Mouse (Mus musculus): Measurements from ENCODE around the gene Sept1. TPM values are rescaled to one million over a fixed set of nuclear protein-coding genes. Genes with fewer than 3 reads are reported as not detected.

Sept1 gene
- polyA plus RNA-seq, 1 experiment from 2014 or later: 20.5 TPM

DNA sequence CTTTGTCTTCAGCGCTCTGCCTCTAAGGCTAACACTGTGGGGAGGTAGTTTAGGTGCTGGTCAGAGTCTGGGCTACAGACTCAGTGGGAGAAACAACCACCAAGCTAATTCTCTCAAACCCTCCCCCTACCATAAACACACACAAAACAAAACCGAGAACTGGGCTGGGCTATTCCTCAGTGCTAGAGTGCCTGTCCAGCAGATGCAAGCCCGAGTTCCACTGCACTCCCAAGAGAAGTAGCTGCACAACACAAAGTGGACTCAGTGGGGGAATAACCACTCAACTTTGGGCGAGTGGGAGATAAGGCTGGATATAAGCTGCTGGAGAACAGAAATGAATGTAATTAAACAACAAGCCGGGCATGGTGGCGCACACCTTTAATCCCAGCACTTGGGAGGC, 42.3 kb downstream of the Sept1 start:
- WGBS: 75% methylated on average over 6 of the region's 6 CpGs
- ATAC-seq (replicated peaks; ENCODE audit: low FRiP score, low read depth) (no peak), DNase-seq (ENCODE audit: low spot score) (no peak)
- peaks cover 22% of the 10 kb centered on the region; the same call in 1 of the 2 replicates for H3K36me3 ChIP-seq (ENCODE audit: insufficient read depth, low read length)
- no peak overlapping the region for H3K9ac ChIP-seq (ENCODE audit: low read depth, low read length)
- H3K4me3 ChIP-seq (replicated peaks; ENCODE audit: low read depth, low read length): no peak overlapping the region
- no peak overlapping the region for H3K4me2 ChIP-seq (ENCODE audit: low read length)
- no peaks in the 10 kb centered on the region for H3K9me3 ChIP-seq (replicated peaks; ENCODE audit: low read length)
- no peak for TF ChIP-seq CTCF (IDR thresholded peaks at IDR 0.05; ENCODE audit: low read depth)
- H3K27ac ChIP-seq: no peak overlapping the region
- peaks cover 13% of the 10 kb centered on the region; the same call in 1 of the 2 replicates for H3K4me1 ChIP-seq (replicated peaks; ENCODE audit: insufficient read depth, low read length)
- no peaks in the 10 kb centered on the region for H3K27me3 ChIP-seq (ENCODE audit: insufficient read depth, low read length)

DNA sequence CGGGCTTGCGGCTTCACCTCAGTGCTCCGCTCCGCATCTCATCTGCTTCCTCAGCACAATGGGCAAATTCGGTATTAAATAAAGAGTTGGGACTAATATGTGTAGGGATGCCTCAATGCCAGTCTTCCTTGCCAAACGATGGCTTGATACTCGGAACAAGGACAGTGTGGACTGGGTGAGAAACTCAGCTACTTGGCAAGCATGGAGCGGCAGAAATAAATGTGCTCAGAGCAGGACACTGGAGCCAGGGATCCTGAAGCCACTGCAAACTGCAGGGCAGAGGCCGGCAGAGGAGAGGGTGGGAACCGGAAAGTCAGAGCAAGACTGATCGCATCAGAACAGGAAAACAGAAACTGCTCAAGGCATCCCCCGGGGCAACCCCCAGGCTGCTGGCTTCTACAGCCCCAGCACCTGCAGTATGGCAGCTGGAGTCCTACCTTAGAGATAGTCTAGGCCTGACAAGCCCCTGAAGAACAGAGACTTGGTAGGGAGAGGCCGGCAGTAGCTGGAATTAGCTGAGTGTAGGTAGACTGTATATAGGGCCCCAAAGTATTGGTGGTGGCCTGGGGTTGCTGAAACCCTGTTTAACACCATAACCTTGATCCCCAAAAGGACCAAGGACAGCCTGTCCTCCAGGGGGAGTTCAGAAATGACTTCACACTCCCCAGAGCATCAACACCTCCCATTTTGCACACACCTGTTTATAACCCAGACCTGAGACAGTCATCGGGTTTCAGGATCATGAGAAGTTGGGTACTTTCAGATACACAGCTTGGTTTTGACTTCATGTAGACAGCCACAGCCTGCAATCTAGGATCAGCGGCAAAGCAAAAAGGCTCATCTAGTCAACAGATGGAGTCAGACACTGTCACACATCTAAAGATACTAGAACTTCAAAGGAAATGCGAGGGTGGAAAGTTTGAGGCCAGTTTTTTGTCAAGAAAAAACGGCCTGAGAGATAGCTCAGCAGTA, 44.3 kb downstream of the Sept1 start:
- no peaks in the 10 kb centered on the region for H3K4me1 ChIP-seq (replicated peaks; ENCODE audit: insufficient read depth, low read length)

DNA sequence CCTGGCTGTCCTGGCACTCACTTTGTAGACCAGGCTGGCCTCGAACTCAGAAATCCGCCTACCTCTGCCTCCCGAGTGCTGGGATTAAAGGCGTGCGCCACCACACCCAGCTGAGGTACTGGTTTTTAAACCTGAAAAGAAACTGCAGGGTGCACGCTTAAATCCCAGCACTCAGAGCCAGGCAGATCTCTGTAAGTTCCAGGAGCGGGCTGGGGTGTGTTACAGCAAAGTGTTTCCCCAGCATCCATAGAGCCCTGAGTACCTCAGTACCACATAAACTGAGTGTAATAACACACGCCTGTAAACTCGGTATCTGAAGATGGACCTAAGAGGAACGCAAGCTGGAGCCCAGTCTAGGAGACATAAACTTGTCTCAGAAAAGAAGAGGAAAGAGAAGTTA, 45.6 kb downstream of the Sept1 start:
- no peaks in the 10 kb centered on the region for H3K4me1 ChIP-seq (replicated peaks; ENCODE audit: insufficient read depth, low read length)
- H3K4me2 ChIP-seq (ENCODE audit: low read length): no peak overlapping the region
- no peak overlapping the region for H3K27ac ChIP-seq
- 0 out of 2 replicates have a peak, but pooled peaks cover 6% of the 10 kb centered on the region for H3K36me3 ChIP-seq (ENCODE audit: insufficient read depth, low read length)
- H3K27me3 ChIP-seq (ENCODE audit: insufficient read depth, low read length): no peaks in the 10 kb centered on the region
- H3K9ac ChIP-seq (ENCODE audit: low read depth, low read length): no peak overlapping the region
- no peak for TF ChIP-seq CTCF (IDR thresholded peaks at IDR 0.05; ENCODE audit: low read depth)
- no peaks in the 10 kb centered on the region for H3K9me3 ChIP-seq (replicated peaks; ENCODE audit: low read length)
- WGBS: 76% methylated on average over 10 of the region's 10 CpGs
- H3K4me3 ChIP-seq (replicated peaks; ENCODE audit: low read depth, low read length): no peak overlapping the region
- no peak for ATAC-seq (replicated peaks; ENCODE audit: low FRiP score, low read depth)
- DNase-seq (ENCODE audit: low spot score): no peak

More for the DNA sequence above, 44.3 kb downstream of the Sept1 start:
- Histone ChIP-seq H3K4me3 (replicated peaks; ENCODE audit: low read depth, low read length) (no peak overlapping the region), H3K27me3 (ENCODE audit: insufficient read depth, low read length) (no peaks in the 10 kb centered on the region), H3K27ac (no peak overlapping the region), H3K9ac (ENCODE audit: low read depth, low read length) (no peak overlapping the region), H3K4me2 (ENCODE audit: low read length) (no peak overlapping the region), H3K9me3 (replicated peaks; ENCODE audit: low read length) (no peaks in the 10 kb centered on the region), H3K36me3 (ENCODE audit: insufficient read depth, low read length) (peaks cover 16% of the 10 kb centered on the region; the same call in 1 of the 2 replicates)
- 74% methylated on average over 17 of the region's 17 CpGs for WGBS
- DNase-seq (ENCODE audit: low spot score) (no peak), ATAC-seq (replicated peaks; ENCODE audit: low FRiP score, low read depth) (no peak)
- no peak for TF ChIP-seq CTCF (IDR thresholded peaks at IDR 0.05; ENCODE audit: low read depth)

DNA sequence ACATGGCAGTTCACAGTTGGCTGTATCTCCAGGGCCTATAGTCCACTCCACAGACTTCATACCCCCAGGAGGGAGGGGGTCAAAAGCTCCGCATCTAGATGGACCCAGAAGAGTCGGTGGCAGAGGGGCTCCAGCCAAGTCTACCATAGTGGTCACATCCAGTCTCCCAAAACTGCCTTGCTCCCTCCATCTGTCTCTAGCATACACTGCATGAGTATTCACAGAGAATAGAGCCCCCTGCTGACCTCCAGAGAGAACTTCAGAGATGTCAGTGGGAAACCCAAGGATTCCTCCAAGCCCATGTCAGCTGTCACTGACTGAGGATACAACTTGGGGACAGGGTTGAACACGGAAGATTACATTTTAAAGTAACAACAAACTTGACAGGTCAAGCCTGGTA, 47.3 kb downstream of the Sept1 start:
- no peak overlapping the region for H3K9ac ChIP-seq (ENCODE audit: low read depth, low read length)
- no peak overlapping the region for H3K27ac ChIP-seq
- no peaks in the 10 kb centered on the region for H3K4me1 ChIP-seq (replicated peaks; ENCODE audit: insufficient read depth, low read length)
- DNase-seq (ENCODE audit: low spot score) (peak; percentile 50), ATAC-seq (replicated peaks; ENCODE audit: low FRiP score, low read depth) (no peak)
- no peak overlapping the region for H3K4me3 ChIP-seq (replicated peaks; ENCODE audit: low read depth, low read length)
- H3K4me2 ChIP-seq (ENCODE audit: low read length): no peak overlapping the region
- WGBS: 61% methylated on average over 3 of the region's 3 CpGs
- no peaks in the 10 kb centered on the region for H3K36me3 ChIP-seq (ENCODE audit: insufficient read depth, low read length)
- H3K9me3 ChIP-seq (replicated peaks; ENCODE audit: low read length): no peaks in the 10 kb centered on the region
- H3K27me3 ChIP-seq (ENCODE audit: insufficient read depth, low read length): no peaks in the 10 kb centered on the region
- TF ChIP-seq CTCF (IDR thresholded peaks at IDR 0.05; ENCODE audit: low read depth): peak; percentile 67

DNA sequence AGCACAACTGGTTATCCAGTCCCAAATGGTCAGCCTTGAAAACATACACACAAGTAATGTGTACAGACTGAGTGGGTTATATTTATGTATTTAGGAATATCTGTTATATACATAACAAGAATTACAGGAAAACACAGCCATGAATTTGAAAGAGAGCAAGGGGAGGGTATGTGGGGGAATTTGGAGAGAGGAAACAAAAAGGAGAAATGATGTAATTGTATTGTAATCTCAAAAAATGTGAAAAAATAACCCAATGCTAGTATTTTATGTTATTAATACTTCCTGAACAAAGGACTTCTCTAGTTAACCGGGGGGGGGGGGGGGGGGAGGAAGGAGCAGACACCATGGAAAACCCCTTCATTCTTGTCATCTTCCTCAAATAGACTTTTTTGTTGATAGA, 48.2 kb downstream of the Sept1 start:
- no peak overlapping the region for H3K9ac ChIP-seq (ENCODE audit: low read depth, low read length)
- WGBS: 40% methylated on average over 1 of the region's 1 CpGs
- no peak overlapping the region for H3K4me2 ChIP-seq (ENCODE audit: low read length)
- ATAC-seq (replicated peaks; ENCODE audit: low FRiP score, low read depth) (no peak), DNase-seq (ENCODE audit: low spot score) (no peak)
- no peaks in the 10 kb centered on the region for H3K36me3 ChIP-seq (ENCODE audit: insufficient read depth, low read length)
- no peak for TF ChIP-seq CTCF (IDR thresholded peaks at IDR 0.05; ENCODE audit: low read depth)
- no peak overlapping the region for H3K27ac ChIP-seq
- H3K27me3 ChIP-seq (ENCODE audit: insufficient read depth, low read length): no peaks in the 10 kb centered on the region
- H3K9me3 ChIP-seq (replicated peaks; ENCODE audit: low read length): no peaks in the 10 kb centered on the region
- H3K4me1 ChIP-seq (replicated peaks; ENCODE audit: insufficient read depth, low read length): no peaks in the 10 kb centered on the region
- no peak overlapping the region for H3K4me3 ChIP-seq (replicated peaks; ENCODE audit: low read depth, low read length)

DNA sequence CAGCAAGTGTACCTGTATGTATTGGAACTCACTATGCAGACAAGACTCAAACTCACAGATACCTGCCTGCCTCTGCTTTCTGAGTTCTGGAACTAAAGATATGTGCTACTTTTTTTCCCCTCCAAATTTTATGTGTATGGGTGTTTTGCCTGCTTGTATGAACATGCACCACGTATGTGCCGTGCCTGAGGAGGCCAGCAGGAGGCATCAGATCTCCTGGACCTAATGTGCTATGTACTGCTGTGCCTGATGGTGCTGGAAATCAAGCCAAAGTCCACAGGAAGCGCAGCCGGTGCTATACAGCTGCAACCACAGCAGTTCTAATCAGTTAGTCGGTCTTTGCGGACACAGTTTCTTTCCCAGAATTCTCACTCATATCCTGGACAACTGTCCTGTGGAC, 49.1 kb downstream of the Sept1 start:
- Histone ChIP-seq H3K27ac (no peak overlapping the region), H3K27me3 (ENCODE audit: insufficient read depth, low read length) (no peaks in the 10 kb centered on the region), H3K36me3 (ENCODE audit: insufficient read depth, low read length) (no peaks in the 10 kb centered on the region), H3K9me3 (replicated peaks; ENCODE audit: low read length) (no peaks in the 10 kb centered on the region), H3K4me3 (replicated peaks; ENCODE audit: low read depth, low read length) (no peak overlapping the region), H3K4me1 (replicated peaks; ENCODE audit: insufficient read depth, low read length) (no peaks in the 10 kb centered on the region), H3K9ac (ENCODE audit: low read depth, low read length) (no peak overlapping the region), H3K4me2 (ENCODE audit: low read length) (no peak overlapping the region)
- TF ChIP-seq CTCF (IDR thresholded peaks at IDR 0.05; ENCODE audit: low read depth): peak; percentile 43
- 77% methylated on average over 6 of the region's 6 CpGs for WGBS
- 0 out of 2 replicates have a peak, but pooled peaks have one; percentile 43 for ATAC-seq (replicated peaks; ENCODE audit: low FRiP score, low read depth)
- no peak for DNase-seq (ENCODE audit: low spot score)

Data from kidney, postnatal 0 days (tissue).